Mouse (Mus musculus): ENCODE measurements at regions not wholly inside any gene's neighbourhood (a gene's known extent, or its start where the extent isn't known, plus 50 kb on each side); places are given as distances from the start of the nearest gene placed in this dataset.

GRCm38 (mm10) chr13:55962254-55962866 lies 126.4 kb upstream of the Pitx1 start:
- WGBS = 4% methylated on average over 18 of the region's 18 CpGs
- Histone ChIP-seq H3K4me2 (peak overlapping the region; percentile 83), H3K36me3 (no peaks in the 10 kb centered on the region), H3K9ac (replicated peaks) (peak overlapping the region; percentile 66), H3K27me3 (peaks cover 22% of the 10 kb centered on the region), H3K4me1 (replicated peaks) (peaks cover 54% of the 10 kb centered on the region), H3K9me3 (no peaks in the 10 kb centered on the region), H3K4me3 (replicated peaks) (peak overlapping the region; percentile 43), H3K27ac (peak overlapping the region; percentile 92)
- ATAC-seq (ENCODE audit: insufficient number of reproducible peaks, insufficient read depth, low FRiP score, low TSS enrichment, low read depth) = 0 out of 2 replicates have a peak, but pooled peaks have one; percentile 21

- Histone ChIP-seq H3K9ac (replicated peaks) (no peak overlapping the region), H3K9me3 (0 out of 2 replicates have a peak, but pooled peaks cover 5% of the 10 kb centered on the region), H3K4me2 (no peak overlapping the region), H3K27me3 (peaks cover 5% of the 10 kb centered on the region; the same call in 1 of the 2 replicates), H3K4me1 (replicated peaks) (peaks cover 30% of the 10 kb centered on the region), H3K4me3 (replicated peaks) (no peak overlapping the region), H3K27ac (no peak overlapping the region), H3K36me3 (no peaks in the 10 kb centered on the region)
- no peak for ATAC-seq (ENCODE audit: insufficient number of reproducible peaks, insufficient read depth, low FRiP score, low TSS enrichment, low read depth)
- WGBS = 67% methylated on average over 6 of the region's 6 CpGs
Observed at GRCm38 (mm10) chr13:55954346-55954745, 118.4 kb upstream of the Pitx1 start.

- peaks cover 23% of the 10 kb centered on the region for H3K4me1 ChIP-seq (replicated peaks)
- WGBS = 96% methylated on average over 2 of the region's 2 CpGs
- H3K36me3 ChIP-seq = no peaks in the 10 kb centered on the region
- ATAC-seq (ENCODE audit: insufficient number of reproducible peaks, insufficient read depth, low FRiP score, low TSS enrichment, low read depth) = no peak
- no peak overlapping the region for H3K4me3 ChIP-seq (replicated peaks)
- no peak overlapping the region for H3K27ac ChIP-seq
- H3K4me2 ChIP-seq = no peak overlapping the region
- peaks cover 5% of the 10 kb centered on the region; the same call in 1 of the 2 replicates for H3K27me3 ChIP-seq
- H3K9ac ChIP-seq (replicated peaks) = no peak overlapping the region
- H3K9me3 ChIP-seq = 0 out of 2 replicates have a peak, but pooled peaks cover 5% of the 10 kb centered on the region
Observed at GRCm38 (mm10) chr13:55953426-55953825, 117.4 kb upstream of the Pitx1 start.

GRCm38 (mm10) chr13:55950773-55951172 lies 114.8 kb upstream of the Pitx1 start:
- Histone ChIP-seq H3K9me3 (0 out of 2 replicates have a peak, but pooled peaks cover 5% of the 10 kb centered on the region), H3K4me1 (replicated peaks) (peaks cover 3% of the 10 kb centered on the region), H3K9ac (replicated peaks) (no peak overlapping the region), H3K4me3 (replicated peaks) (no peak overlapping the region), H3K27me3 (no peaks in the 10 kb centered on the region), H3K4me2 (no peak overlapping the region), H3K36me3 (no peaks in the 10 kb centered on the region), H3K27ac (no peak overlapping the region)
- WGBS = 83% methylated on average over 6 of the region's 6 CpGs
- no peak for ATAC-seq (ENCODE audit: insufficient number of reproducible peaks, insufficient read depth, low FRiP score, low TSS enrichment, low read depth)

- no peak overlapping the region; the same call in 1 of the 2 replicates for H3K9ac ChIP-seq (replicated peaks)
- no peaks in the 10 kb centered on the region for H3K27me3 ChIP-seq
- no peak overlapping the region for H3K27ac ChIP-seq
- WGBS = 65% methylated on average over 9 of the region's 9 CpGs
- no peak overlapping the region for H3K4me2 ChIP-seq
- no peaks in the 10 kb centered on the region for H3K36me3 ChIP-seq
- no peak for ATAC-seq (ENCODE audit: insufficient number of reproducible peaks, insufficient read depth, low FRiP score, low TSS enrichment, low read depth)
- H3K4me3 ChIP-seq (replicated peaks) = no peak overlapping the region
- H3K9me3 ChIP-seq = 0 out of 2 replicates have a peak, but pooled peaks cover 5% of the 10 kb centered on the region
- H3K4me1 ChIP-seq (replicated peaks) = no peaks in the 10 kb centered on the region
Observed at GRCm38 (mm10) chr13:55948591-55948990, 112.6 kb upstream of the Pitx1 start.

- no peak overlapping the region for H3K4me2 ChIP-seq
- H3K4me1 ChIP-seq (replicated peaks) = no peaks in the 10 kb centered on the region
- ATAC-seq (ENCODE audit: insufficient number of reproducible peaks, insufficient read depth, low FRiP score, low TSS enrichment, low read depth) = no peak
- 0 out of 2 replicates have a peak, but pooled peaks cover 5% of the 10 kb centered on the region for H3K9me3 ChIP-seq
- no peaks in the 10 kb centered on the region for H3K36me3 ChIP-seq
- H3K9ac ChIP-seq (replicated peaks) = no peak overlapping the region
- no peaks in the 10 kb centered on the region for H3K27me3 ChIP-seq
- no peak overlapping the region for H3K27ac ChIP-seq
- no peak overlapping the region for H3K4me3 ChIP-seq (replicated peaks)
- 57% methylated on average over 2 of the region's 2 CpGs for WGBS
Observed at GRCm38 (mm10) chr13:55948144-55948543, 112.2 kb upstream of the Pitx1 start.

GRCm38 (mm10) chr13:55937417-55937816 lies 101.4 kb upstream of the Pitx1 start:
- Histone ChIP-seq H3K4me2 (no peak overlapping the region), H3K9me3 (peaks cover 7% of the 10 kb centered on the region), H3K9ac (replicated peaks) (no peak overlapping the region), H3K4me3 (replicated peaks) (no peak overlapping the region), H3K27ac (no peak overlapping the region), H3K27me3 (no peaks in the 10 kb centered on the region; the same call in 1 of the 2 replicates), H3K36me3 (no peaks in the 10 kb centered on the region), H3K4me1 (replicated peaks) (no peaks in the 10 kb centered on the region)
- ATAC-seq (ENCODE audit: insufficient number of reproducible peaks, insufficient read depth, low FRiP score, low TSS enrichment, low read depth) = no peak
- 91% methylated on average over 9 of the region's 9 CpGs for WGBS

GRCm38 (mm10) chr13:55937000-55937399 lies 101.0 kb upstream of the Pitx1 start:
- H3K27me3 ChIP-seq = no peaks in the 10 kb centered on the region; the same call in 1 of the 2 replicates
- no peaks in the 10 kb centered on the region for H3K36me3 ChIP-seq
- no peak for ATAC-seq (ENCODE audit: insufficient number of reproducible peaks, insufficient read depth, low FRiP score, low TSS enrichment, low read depth)
- no peaks in the 10 kb centered on the region for H3K4me1 ChIP-seq (replicated peaks)
- peaks cover 7% of the 10 kb centered on the region for H3K9me3 ChIP-seq
- no peak overlapping the region for H3K4me2 ChIP-seq
- WGBS = 90% methylated on average over 9 of the region's 9 CpGs
- H3K27ac ChIP-seq = no peak overlapping the region
- no peak overlapping the region for H3K4me3 ChIP-seq (replicated peaks)
- no peak overlapping the region for H3K9ac ChIP-seq (replicated peaks)

- no peak overlapping the region for H3K27ac ChIP-seq
- no peak overlapping the region for H3K4me3 ChIP-seq (replicated peaks)
- 63% methylated on average over 11 of the region's 11 CpGs for WGBS
- no peaks in the 10 kb centered on the region for H3K9me3 ChIP-seq
- H3K9ac ChIP-seq (replicated peaks) = no peak overlapping the region
- peaks cover 8% of the 10 kb centered on the region; the same call in 1 of the 2 replicates for H3K4me1 ChIP-seq (replicated peaks)
- no peaks in the 10 kb centered on the region; the same call in 1 of the 2 replicates for H3K27me3 ChIP-seq
- H3K4me2 ChIP-seq = no peak overlapping the region
- no peak for ATAC-seq (ENCODE audit: insufficient number of reproducible peaks, insufficient read depth, low FRiP score, low TSS enrichment, low read depth)
- no peaks in the 10 kb centered on the region for H3K36me3 ChIP-seq
Observed at GRCm38 (mm10) chr13:55930637-55931036, 94.6 kb upstream of the Pitx1 start.

- no peaks in the 10 kb centered on the region for H3K36me3 ChIP-seq
- WGBS = 44% methylated on average over 6 of the region's 6 CpGs
Observed at GRCm38 (mm10) chr13:55929814-55930213, 93.8 kb upstream of the Pitx1 start.

GRCm38 (mm10) chr13:55923505-55924136 lies 87.6 kb upstream of the Pitx1 start:
- no peak overlapping the region for H3K27ac ChIP-seq
- H3K9me3 ChIP-seq = no peaks in the 10 kb centered on the region
- 8% methylated on average over 7 of the region's 7 CpGs for WGBS
- peak overlapping the region; percentile 47 for H3K4me2 ChIP-seq
- H3K27me3 ChIP-seq = peaks cover 28% of the 10 kb centered on the region
- H3K4me1 ChIP-seq (replicated peaks) = peaks cover 36% of the 10 kb centered on the region
- H3K36me3 ChIP-seq = no peaks in the 10 kb centered on the region
- no peak overlapping the region; the same call in 1 of the 2 replicates for H3K9ac ChIP-seq (replicated peaks)
- 0 out of 2 replicates have a peak overlapping the region, but pooled peaks have one; percentile 17 for H3K4me3 ChIP-seq (replicated peaks)
- ATAC-seq (ENCODE audit: insufficient number of reproducible peaks, insufficient read depth, low FRiP score, low TSS enrichment, low read depth) = no peak

More at GRCm38 (mm10) chr13:55929814-55930213, 93.8 kb upstream of the Pitx1 start:
- H3K4me1 ChIP-seq (replicated peaks) = peaks cover 11% of the 10 kb centered on the region; the same call in 1 of the 2 replicates
- no peak overlapping the region for H3K27ac ChIP-seq
- no peak overlapping the region for H3K4me3 ChIP-seq (replicated peaks)
- no peak for ATAC-seq (ENCODE audit: insufficient number of reproducible peaks, insufficient read depth, low FRiP score, low TSS enrichment, low read depth)
- peaks cover 4% of the 10 kb centered on the region; the same call in 1 of the 2 replicates for H3K27me3 ChIP-seq
- H3K9ac ChIP-seq (replicated peaks) = no peak overlapping the region
- no peak overlapping the region for H3K4me2 ChIP-seq
- no peaks in the 10 kb centered on the region for H3K9me3 ChIP-seq

All from limb, embryonic 12.5 days (tissue).